Mouse (Mus musculus): ENCODE measurements around the gene Tex14. TPM values are rescaled to one million over a fixed set of nuclear protein-coding genes. Genes with fewer than 3 reads are reported as not detected.

The Tex14 gene
- total and polyA plus RNA-seq, 3 experiments = 0.42 TPM; not detected in 1

DNA sequence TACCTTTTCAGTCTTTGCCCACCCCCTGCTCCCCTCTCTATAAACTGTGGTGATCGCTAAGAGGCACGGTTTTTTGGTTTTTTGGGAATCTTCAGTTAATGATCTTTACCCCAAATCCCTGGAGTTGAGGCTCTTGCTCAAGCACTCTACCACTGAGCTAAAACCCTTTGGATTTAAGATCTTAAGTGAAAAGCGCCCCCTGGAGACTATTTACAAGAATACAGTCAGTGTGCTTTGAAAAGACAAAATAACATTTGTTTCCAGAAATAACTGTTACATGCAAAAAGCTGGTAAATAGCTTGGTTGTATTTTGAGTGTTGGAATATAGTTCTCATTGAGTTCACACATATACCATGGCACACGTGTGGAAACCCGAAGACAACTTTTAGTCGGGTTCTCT lies 126.8 kb downstream of the Tex14 start:
- peaks cover 0 to 8% of the 10 kb centered on the region in 2 experiments; a peak in 2 of 4 replicates for H3K36me3 ChIP-seq (ENCODE audit: control insufficient read depth in 1 of 2, insufficient read depth in 2 of 2, low read length in 2 of 2)
- no peaks in the 10 kb centered on the region; a peak in 1 of 4 replicates for H3K27me3 ChIP-seq (ENCODE audit: control insufficient read depth in 1 of 2, insufficient read depth in 2 of 2, low read length in 2 of 2)
- no peak overlapping the region for H3K9ac ChIP-seq (ENCODE audit: control insufficient read depth, low read depth, low read length, poor library complexity, severe bottlenecking)
- H3K79me2 ChIP-seq (ENCODE audit: control insufficient read depth, insufficient read depth, low read length, poor library complexity) = no peaks in the 10 kb centered on the region
- peak; percentile 71 for DNase-seq (ENCODE audit: low read depth, low spot score)
- TF ChIP-seq MAX (IDR thresholded peaks at IDR 0.05; ENCODE audit: low read length) = no peak
- no peak for TF ChIP-seq BHLHE40 (IDR thresholded peaks at IDR 0.05; ENCODE audit: borderline replicate concordance, low read depth, low read length)
- TF ChIP-seq SMC3 (IDR thresholded peaks at IDR 0.05; ENCODE audit: low read depth, low read length) = peak; percentile 36
- TF ChIP-seq CTCF (IDR thresholded peaks at IDR 0.05 in 2 of 3, conservative IDR thresholded peaks at IDR 0.05 in 1 of 3; ENCODE audit: control insufficient read depth in 1 of 3, insufficient read depth in 1 of 3, low read depth in 2 of 3, low read length in 3 of 3, poor library complexity in 1 of 3, severe bottlenecking in 1 of 3) = peak in 2 of 3 experiments; percentile 68 to 70; a peak in 4 of 6 replicates
- TF ChIP-seq RCOR1 (IDR thresholded peaks at IDR 0.05; ENCODE audit: low read depth, low read length) = no peak
- no peak for TF ChIP-seq ZNF384 (IDR thresholded peaks at IDR 0.05; ENCODE audit: low read depth, low read length)
- peak; percentile 58 for TF ChIP-seq RAD21 (IDR thresholded peaks at IDR 0.05; ENCODE audit: low read depth, low read length)
- no peak overlapping the region for H3K4me3 ChIP-seq (ENCODE audit: control insufficient read depth in 1 of 2, insufficient read depth in 1 of 2, low read depth in 2 of 2, low read length in 2 of 2)
- H3K27ac ChIP-seq (ENCODE audit: control insufficient read depth, low read depth, low read length) = no peak overlapping the region
- peaks cover 0 to 9% of the 10 kb centered on the region in 2 experiments; a peak in 2 of 4 replicates for H3K4me1 ChIP-seq (ENCODE audit: control insufficient read depth in 1 of 2, insufficient read depth in 2 of 2, low read length in 2 of 2)
- H3K9me3 ChIP-seq (replicated peaks; ENCODE audit: insufficient read depth, low read length) = no peaks in the 10 kb centered on the region

DNA sequence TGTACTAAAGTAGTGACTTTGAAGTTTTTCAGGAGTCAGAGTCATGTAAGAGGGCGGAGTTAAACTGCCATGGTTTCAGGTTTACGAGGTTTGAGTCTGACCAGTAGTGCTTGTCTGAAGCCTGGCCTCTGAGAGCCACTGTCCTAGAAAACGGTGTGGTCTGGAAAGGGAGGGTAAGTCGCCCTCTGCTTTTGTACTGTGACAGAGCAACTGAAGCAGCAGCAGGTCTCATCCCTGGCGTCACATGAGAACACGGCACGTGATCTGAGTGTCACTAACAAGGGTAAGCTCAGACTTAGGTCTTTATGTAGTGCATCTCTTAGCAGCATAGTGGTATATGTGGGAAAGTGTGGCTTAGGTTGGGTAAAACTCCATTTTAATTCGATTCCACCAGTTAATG lies 137.4 kb downstream of the Tex14 start:
- Histone ChIP-seq H3K4me3 (ENCODE audit: control insufficient read depth in 1 of 2, insufficient read depth in 1 of 2, low read depth in 2 of 2, low read length in 2 of 2) (no peak overlapping the region), H3K4me1 (ENCODE audit: control insufficient read depth in 1 of 2, insufficient read depth in 2 of 2, low read length in 2 of 2) (no peaks in the 10 kb centered on the region), H3K27ac (ENCODE audit: control insufficient read depth, low read depth, low read length) (no peak overlapping the region), H3K79me2 (ENCODE audit: control insufficient read depth, insufficient read depth, low read length, poor library complexity) (no peaks in the 10 kb centered on the region), H3K36me3 (ENCODE audit: control insufficient read depth in 1 of 2, insufficient read depth in 2 of 2, low read length in 2 of 2) (no peaks in the 10 kb centered on the region), H3K27me3 (ENCODE audit: control insufficient read depth in 1 of 2, insufficient read depth in 2 of 2, low read length in 2 of 2) (peaks cover 4 to 5% of the 10 kb centered on the region in 2 experiments), H3K9me3 (replicated peaks; ENCODE audit: insufficient read depth, low read length) (no peaks in the 10 kb centered on the region), H3K9ac (ENCODE audit: control insufficient read depth, low read depth, low read length, poor library complexity, severe bottlenecking) (no peak overlapping the region)
- no peak for DNase-seq (ENCODE audit: low read depth, low spot score)
- TF ChIP-seq POLR2AphosphoS5 (IDR thresholded peaks at IDR 0.05; ENCODE audit: borderline replicate concordance, low read depth, low read length) (no peak), TCF12 (IDR thresholded peaks at IDR 0.05; ENCODE audit: low read depth, low read length) (no peak), ZMIZ1 (IDR thresholded peaks at IDR 0.05; ENCODE audit: low read depth, low read length) (no peak), ZC3H11A (IDR thresholded peaks at IDR 0.05; ENCODE audit: low read depth, low read length) (no peak), TAL1 (IDR thresholded peaks at IDR 0.05; ENCODE audit: low read length) (no peak), GATA1 (IDR thresholded peaks at IDR 0.05; ENCODE audit: low read depth, low read length) (no peak), TBP (IDR thresholded peaks at IDR 0.05; ENCODE audit: low read depth, low read length) (no peak), NRF1 (IDR thresholded peaks at IDR 0.05; ENCODE audit: insufficient read depth, low read depth, low read length, poor library complexity, severe bottlenecking) (no peak), MAZ (IDR thresholded peaks at IDR 0.05; ENCODE audit: low read depth, low read length) (no peak), ZNF384 (IDR thresholded peaks at IDR 0.05; ENCODE audit: low read depth, low read length) (no peak), JUND (IDR thresholded peaks at IDR 0.05; ENCODE audit: low read depth, low read length) (no peak), GABPA (IDR thresholded peaks at IDR 0.05; ENCODE audit: low read depth, low read length) (no peak)
